9 mouse cellular contexts compared by ENCODE assay signal in the genomic region with DNA sequence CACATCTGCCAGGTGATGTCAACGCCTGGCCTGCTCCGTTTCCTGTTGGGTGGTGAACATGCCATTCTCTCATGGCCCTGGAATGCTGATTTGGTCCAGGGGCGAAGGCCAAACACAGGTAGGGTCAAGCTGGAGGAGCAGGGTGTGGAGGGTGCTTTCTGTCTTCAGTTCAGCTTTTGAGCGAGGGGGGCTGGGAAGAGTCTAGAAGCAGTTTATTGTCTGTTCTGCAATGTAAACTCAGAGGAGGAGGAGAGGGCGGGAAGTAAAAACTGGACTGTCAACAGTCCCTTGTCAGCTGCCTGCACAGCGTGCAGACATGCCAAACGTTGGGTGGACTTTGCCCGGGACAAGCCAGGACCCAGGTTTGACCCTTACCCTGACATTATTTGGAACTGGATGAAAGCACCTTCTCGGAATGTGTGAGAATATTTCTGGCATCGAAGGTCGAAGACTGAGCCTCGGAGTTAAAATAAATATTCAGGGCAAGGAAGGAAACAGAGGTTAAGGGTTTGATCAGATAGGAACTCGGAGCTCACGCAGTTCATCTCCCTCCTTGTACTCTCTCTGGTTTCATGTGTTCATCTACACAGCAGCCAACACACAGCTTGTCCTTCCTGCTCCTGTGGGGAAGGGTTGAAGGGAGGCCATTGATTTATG.
DNase-seq lines count a peak whose midpoint lies in the region; ATAC-seq and TF ChIP-seq lines count a peak whose summit lies in the region.
"Had no signal": no experiment of that assay in that cellular context is flagged by ENCODE, and none has a peak within 500 bp of the region (broad histone marks: within the 10 kb centered on the region; RNA-seq: fewer than 3 reads in every experiment).

No protein-coding gene starts in this region.

- 33% methylated on average over 14 of the region's 14 CpGs for WGBS in hindbrain, embryonic 14.5 days
- WGBS in liver, adult 2 months: 5% methylated on average over 14 of the region's 14 CpGs
- 63% methylated on average over 14 of the region's 14 CpGs for WGBS in midbrain, embryonic 13.5 days

- no peak overlapping the region for H3K4me3 ChIP-seq in embryonic fibroblast, embryonic 13.5 days (ENCODE audit: insufficient read depth, low read length)
- no peak overlapping the region for H3K4me3 ChIP-seq in hindbrain, embryonic 14.5 days (replicated peaks; ENCODE audit: low read length)
- H3K4me3 ChIP-seq in liver, adult 2 months (ENCODE audit: insufficient read depth, low read depth, low read length): no peak overlapping the region
- H3K4me3 ChIP-seq in midbrain, embryonic 13.5 days (replicated peaks): no peak overlapping the region
- H3K4me3 ChIP-seq: megakaryocyte, embryonic 14.5 days had no signal

- H3K27me3 ChIP-seq in hindbrain, embryonic 14.5 days (ENCODE audit: control insufficient read depth, insufficient read depth, low read length): peaks cover 3% of the 10 kb centered on the region; the same call in 1 of the 2 replicates
- no peaks in the 10 kb centered on the region for H3K27me3 ChIP-seq in liver, adult 2 months (ENCODE audit: control insufficient read depth, insufficient read depth, low read length)
- no peaks in the 10 kb centered on the region for H3K27me3 ChIP-seq in midbrain, embryonic 13.5 days

- H3K4me1 ChIP-seq in embryonic fibroblast, embryonic 13.5 days (ENCODE audit: control insufficient read depth, insufficient read depth, low read length): peaks cover 11% of the 10 kb centered on the region
- peaks cover 10% of the 10 kb centered on the region; the same call in 1 of the 2 replicates for H3K4me1 ChIP-seq in hindbrain, embryonic 14.5 days (replicated peaks; ENCODE audit: control insufficient read depth, insufficient read depth, low read length)
- H3K4me1 ChIP-seq in liver, adult 2 months (ENCODE audit: control insufficient read depth, insufficient read depth, low read length): peaks cover 18% of the 10 kb centered on the region
- H3K4me1 ChIP-seq in midbrain, embryonic 13.5 days (replicated peaks): peaks cover 9% of the 10 kb centered on the region

- ATAC-seq in hindbrain, embryonic 14.5 days (ENCODE audit: low FRiP score): peak; percentile 31; the same call in 1 of the 2 replicates
- ATAC-seq in erythroid progenitor cell, adult 5-6 weeks (replicated peaks; ENCODE audit: low FRiP score, poor library complexity, severe bottlenecking): no peak
- no peak for ATAC-seq in midbrain, embryonic 13.5 days

- no peak for TF ChIP-seq CTCF in embryonic fibroblast, embryonic 13.5 days (IDR thresholded peaks at IDR 0.05; ENCODE audit: borderline replicate concordance, insufficient read depth, low read length)
- no peak for TF ChIP-seq CTCF in liver, adult 2 months (IDR thresholded peaks at IDR 0.05; ENCODE audit: low read depth, low read length)

- TF ChIP-seq POLR2A in embryonic fibroblast, embryonic 13.5 days (IDR thresholded peaks at IDR 0.05; ENCODE audit: low read depth, low read length): no peak
- no peak for TF ChIP-seq POLR2A in liver, adult 2 months (IDR thresholded peaks at IDR 0.05; ENCODE audit: extremely low read depth, insufficient read depth, low read length)

- H3K9me3 ChIP-seq in hindbrain, embryonic 14.5 days (ENCODE audit: control insufficient read depth, low read length): no peaks in the 10 kb centered on the region
- no peaks in the 10 kb centered on the region for H3K9me3 ChIP-seq in midbrain, embryonic 13.5 days

- no peaks in the 10 kb centered on the region for H3K36me3 ChIP-seq in hindbrain, embryonic 14.5 days (replicated peaks; ENCODE audit: control insufficient read depth, insufficient read depth)
- H3K36me3 ChIP-seq in liver, adult 2 months (ENCODE audit: control insufficient read depth, insufficient read depth, low read length): no peaks in the 10 kb centered on the region
- H3K36me3 ChIP-seq in midbrain, embryonic 13.5 days: no peaks in the 10 kb centered on the region

- peak; percentile 85 for DNase-seq in adrenal gland, adult 2 months
- DNase-seq in hindbrain, embryonic 14.5 days (ENCODE audit: low spot score): no peak
- DNase-seq in liver, adult 2 months (ENCODE audit: extremely low read depth, low read depth, low spot score): peak; percentile 97
- DNase-seq in skeletal muscle tissue, adult 2 months (ENCODE audit: low read depth, low spot score): peak; percentile 52
- no peak for DNase-seq in cerebellum, adult 18-20 months

- no peaks in the 10 kb centered on the region for H3K79me2 ChIP-seq in liver, adult 2 months (ENCODE audit: control insufficient read depth, insufficient read depth, low read length)

- H3K9ac ChIP-seq in hindbrain, embryonic 14.5 days: no peak overlapping the region
- H3K9ac ChIP-seq in liver, adult 2 months (ENCODE audit: low read depth, low read length): no peak overlapping the region
- no peak overlapping the region for H3K9ac ChIP-seq in midbrain, embryonic 13.5 days (replicated peaks)

- peak overlapping the region; percentile 65; the same call in 1 of the 2 replicates for H3K27ac ChIP-seq in embryonic fibroblast, embryonic 13.5 days (ENCODE audit: insufficient read depth, low read length)
- H3K27ac ChIP-seq in hindbrain, embryonic 14.5 days: no peak overlapping the region
- peak overlapping the region; percentile 19 for H3K27ac ChIP-seq in liver, adult 2 months (replicated peaks; ENCODE audit: insufficient read depth, low read depth, low read length)
- no peak overlapping the region for H3K27ac ChIP-seq in midbrain, embryonic 13.5 days

- H3K4me2 ChIP-seq in hindbrain, embryonic 14.5 days (replicated peaks): no peak overlapping the region
- no peak overlapping the region for H3K4me2 ChIP-seq in midbrain, embryonic 13.5 days (replicated peaks)

Comparison
In these comparisons a context has a peak if more than half of its experiments do, and no peak if none do; other contexts are left out.
1. DNase-seq: peak in adrenal gland, adult 2 months (single experiment), liver, adult 2 months (single experiment) and skeletal muscle tissue, adult 2 months (single experiment); none in hindbrain, embryonic 14.5 days (single experiment) and cerebellum, adult 18-20 months (0 of 2).
2. H3K27ac ChIP-seq: peak in embryonic fibroblast, embryonic 13.5 days (single experiment) and liver, adult 2 months (single experiment); none in hindbrain, embryonic 14.5 days (single experiment) and midbrain, embryonic 13.5 days (single experiment).